Mouse (Mus musculus) liver, adult 2 months (tissue): ENCODE measurements at regions not wholly inside any gene's neighbourhood (a gene's known extent, or its start where the extent isn't known, plus 50 kb on each side); places are given as distances from the start of the nearest gene placed in this dataset.
A peak's percentile ranks its signal among the peaks of the same experiment; 100 is the strongest.

Source experiments
- DNase-seq: peaks from one replicate; pipeline ENCODE4 v3.0.0-alpha.2; 2011; ENCODE audit warnings: low read depth, low spot score; ENCODE audit errors: extremely low read depth
- H3K27ac ChIP-seq: fragments of 200-500 bp; replicated peaks from 2 replicates; pipeline ENCODE4 v1.5.1; 2012; ENCODE audit warnings: low read depth, mild to moderate bottlenecking, control low read depth, inconsistent platforms, low read length; ENCODE audit not compliant: insufficient read depth
- H3K27me3 ChIP-seq: fragments of 200-500 bp; 2 replicates; pipeline ENCODE4 v1.6.1; 2012; ENCODE audit warnings: mild to moderate bottlenecking, moderate library complexity, low read length, inconsistent platforms; ENCODE audit not compliant: control insufficient read depth, insufficient read depth
- H3K36me3 ChIP-seq: fragments of 200-500 bp; 2 replicates; pipeline ENCODE4 v1.6.1; 2012; ENCODE audit warnings: low read length, inconsistent platforms; ENCODE audit not compliant: control insufficient read depth, insufficient read depth
- H3K4me1 ChIP-seq: fragments of 200-500 bp; 2 replicates; pipeline ENCODE4 v1.6.1; 2011; ENCODE audit warnings: low read length; ENCODE audit not compliant: control insufficient read depth, insufficient read depth
- H3K4me3 ChIP-seq: fragments of 200-500 bp; 2 replicates; pipeline ENCODE4 v1.5.1; 2011; ENCODE audit warnings: low read depth, mild to moderate bottlenecking, control low read depth, low read length, moderate library complexity; ENCODE audit not compliant: insufficient read depth
- H3K79me2 ChIP-seq: fragments of 200-500 bp; 2 replicates; pipeline ENCODE4 v1.6.1; 2012; ENCODE audit warnings: inconsistent platforms, mild to moderate bottlenecking, low read length, moderate library complexity; ENCODE audit not compliant: control insufficient read depth, insufficient read depth
- H3K9ac ChIP-seq: fragments of 200-500 bp; 2 replicates; pipeline ENCODE4 v1.6.1; 2012; ENCODE audit warnings: low read depth, mild to moderate bottlenecking, control low read depth, inconsistent platforms, low read length
- CTCF ChIP-seq: fragments of 200-500 bp; IDR thresholded peaks from 2 replicates; pipeline ENCODE4 v1.5.1; 2011; ENCODE audit warnings: low read depth, low read length, control low read depth
- POLR2A ChIP-seq: fragments of 200-500 bp; IDR thresholded peaks from 2 replicates; pipeline ENCODE4 v1.6.1; 2011; ENCODE audit warnings: low read length, control low read depth; ENCODE audit not compliant: insufficient read depth; ENCODE audit errors: extremely low read depth
- WGBS: fragments of 180-500 bp; shearing (Covaris S2); methylation state at CpG from one replicate; pipeline ENCODE4 v1.1.7; 2018; 5-methylcytosine and 5-hydroxymethylcytosine counted together

- no peaks in the 10 kb centered on the region for H3K79me2 ChIP-seq
- no peak overlapping the region for H3K4me3 ChIP-seq
- peak; percentile 14 for DNase-seq
- no peaks in the 10 kb centered on the region for H3K36me3 ChIP-seq
- TF ChIP-seq POLR2A (no peak), CTCF (no peak)
- H3K27ac ChIP-seq: no peak overlapping the region
- H3K27me3 ChIP-seq: no peaks in the 10 kb centered on the region
- no peaks in the 10 kb centered on the region for H3K4me1 ChIP-seq
- H3K9ac ChIP-seq: no peak overlapping the region
These were observed 1088.8 kb upstream of the Tenm4 start for GRCm38 (mm10) chr7:95082248-95082647.

DNA sequence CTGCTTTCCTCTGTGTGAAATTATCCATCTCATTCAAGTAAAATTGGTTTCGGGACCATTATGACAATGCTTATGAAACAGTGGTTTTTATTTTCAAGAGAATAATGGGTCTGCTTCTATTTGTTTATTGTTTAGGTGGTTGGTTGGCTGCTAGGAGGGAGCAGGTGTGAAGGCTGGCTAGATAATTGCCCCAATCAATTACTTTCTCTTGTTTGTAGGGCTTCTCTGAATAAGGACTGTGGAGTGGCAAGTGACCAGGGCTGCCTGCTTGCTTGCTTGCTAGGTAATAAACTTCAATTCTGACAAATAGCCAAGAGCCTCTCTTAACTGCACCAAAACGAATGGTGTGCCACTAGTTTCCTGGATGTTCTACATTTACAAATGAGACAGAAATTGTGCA, 1086.7 kb upstream of the Tenm4 start:
- no peak overlapping the region for H3K27ac ChIP-seq

GRCm38 (mm10) chr7:95091360-95091759, 1079.7 kb upstream of the Tenm4 start:
- TF ChIP-seq POLR2A: no peak
- TF ChIP-seq CTCF: no peak

More for the DNA sequence above, 1086.7 kb upstream of the Tenm4 start:
- WGBS: 67% methylated on average over 2 of the region's 2 CpGs
- Histone ChIP-seq H3K4me1 (no peaks in the 10 kb centered on the region), H3K27me3 (no peaks in the 10 kb centered on the region), H3K4me3 (no peak overlapping the region), H3K79me2 (no peaks in the 10 kb centered on the region), H3K36me3 (no peaks in the 10 kb centered on the region), H3K9ac (no peak overlapping the region)
- TF ChIP-seq POLR2A (no peak), CTCF (no peak)
- DNase-seq: no peak

DNA sequence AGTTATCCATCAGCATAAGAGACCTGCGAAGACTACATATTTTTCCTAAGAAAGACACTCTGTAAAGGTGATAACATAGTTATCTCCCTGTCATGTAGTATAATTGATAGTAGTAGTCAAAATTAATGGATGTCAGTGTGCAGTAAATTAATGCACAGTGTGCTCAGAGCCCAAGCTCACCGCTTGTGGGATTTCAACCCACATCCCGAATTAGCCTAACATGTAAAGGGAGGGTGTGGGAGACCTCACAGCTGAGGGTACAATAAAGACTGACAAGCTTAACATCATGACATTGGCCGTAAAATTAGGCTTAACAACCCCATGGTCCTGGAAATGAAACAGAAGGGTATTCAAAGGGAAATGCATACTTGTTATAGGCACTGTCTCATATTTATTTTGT, 1042.0 kb upstream of the Tenm4 start:
- no peaks in the 10 kb centered on the region for H3K36me3 ChIP-seq
- WGBS: 72% methylated on average over 4 of the region's 4 CpGs
- H3K27ac ChIP-seq: no peak overlapping the region
- H3K9ac ChIP-seq: no peak overlapping the region
- no peaks in the 10 kb centered on the region for H3K4me1 ChIP-seq
- no peaks in the 10 kb centered on the region for H3K27me3 ChIP-seq
- TF ChIP-seq POLR2A (no peak), CTCF (no peak)
- no peak for DNase-seq
- H3K79me2 ChIP-seq: no peaks in the 10 kb centered on the region
- no peak overlapping the region for H3K4me3 ChIP-seq

More at GRCm38 (mm10) chr7:95091360-95091759, 1079.7 kb upstream of the Tenm4 start:
- H3K4me1 ChIP-seq: no peaks in the 10 kb centered on the region
- no peak overlapping the region for H3K27ac ChIP-seq
- no peaks in the 10 kb centered on the region for H3K79me2 ChIP-seq
- no peak overlapping the region for H3K9ac ChIP-seq
- H3K4me3 ChIP-seq: no peak overlapping the region
- DNase-seq: peak; percentile 53
- H3K36me3 ChIP-seq: no peaks in the 10 kb centered on the region
- no peaks in the 10 kb centered on the region for H3K27me3 ChIP-seq

DNA sequence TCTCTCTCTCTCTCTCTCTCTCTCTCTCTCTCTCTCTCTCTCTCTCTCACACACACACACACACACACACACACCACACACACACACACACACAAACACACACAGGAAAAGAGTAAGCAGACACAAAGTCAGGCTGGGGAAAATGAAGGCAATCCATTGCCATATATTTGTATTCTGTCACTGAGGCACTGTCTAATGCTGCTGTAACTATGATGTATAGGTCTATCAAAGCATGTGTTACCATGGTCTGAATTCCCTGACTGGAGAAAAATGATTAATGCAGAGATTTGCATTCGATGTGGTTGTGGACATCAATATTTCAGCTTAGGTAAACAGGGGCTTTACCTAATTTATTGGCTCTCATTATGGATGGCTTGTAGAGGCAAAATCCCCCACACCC, 1038.0 kb upstream of the Tenm4 start:
- Histone ChIP-seq H3K36me3 (no peaks in the 10 kb centered on the region), H3K27ac (no peak overlapping the region), H3K4me1 (no peaks in the 10 kb centered on the region), H3K4me3 (no peak overlapping the region), H3K79me2 (no peaks in the 10 kb centered on the region), H3K27me3 (no peaks in the 10 kb centered on the region), H3K9ac (no peak overlapping the region)
- WGBS: 69% methylated on average over 1 of the region's 1 CpGs
- no peak for DNase-seq
- no peak for TF ChIP-seq CTCF

DNA sequence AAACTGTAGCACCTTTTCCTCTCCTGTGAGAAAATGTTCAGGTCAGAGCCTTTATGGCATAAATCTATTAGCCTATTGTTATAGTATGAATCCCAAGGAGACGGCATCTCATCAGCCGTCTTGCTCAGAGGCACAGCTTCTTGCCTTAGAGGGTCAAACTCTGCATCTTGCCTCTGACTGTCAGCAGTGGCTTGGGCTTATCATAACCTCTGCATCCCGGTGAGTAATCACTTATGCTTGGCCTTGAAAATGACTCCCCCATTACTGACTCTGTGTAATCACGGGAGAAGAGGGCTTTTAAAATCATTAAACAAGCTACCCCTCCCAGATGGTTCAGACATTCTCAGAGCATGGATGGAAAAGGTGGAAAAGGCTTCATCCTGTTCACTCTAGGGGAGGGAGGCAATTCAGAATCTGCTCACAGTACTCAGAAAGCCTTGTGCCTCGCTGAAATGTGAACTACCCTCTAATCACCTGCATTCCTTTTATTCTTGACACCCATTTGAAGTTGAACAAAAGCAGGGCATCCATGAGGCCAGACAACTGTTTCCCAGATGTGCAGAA, 1036.9 kb upstream of the Tenm4 start:
- no peaks in the 10 kb centered on the region for H3K27me3 ChIP-seq
- H3K9ac ChIP-seq: no peak overlapping the region
- no peaks in the 10 kb centered on the region for H3K4me1 ChIP-seq
- no peaks in the 10 kb centered on the region for H3K36me3 ChIP-seq
- no peak for DNase-seq
- H3K27ac ChIP-seq: no peak overlapping the region
- no peaks in the 10 kb centered on the region for H3K79me2 ChIP-seq
- no peak overlapping the region for H3K4me3 ChIP-seq
- WGBS: 53% methylated on average over 5 of the region's 5 CpGs
- no peak for TF ChIP-seq CTCF
- TF ChIP-seq POLR2A: no peak
